Mouse (Mus musculus) liver, embryonic 14.5 days (tissue): ENCODE data around the gene Ush1g.

Experiments
- CTCF ChIP-seq: IDR thresholded peaks from 2 replicates; pipeline ENCODE4 v1.5.1; 2016; ENCODE audit warnings: antibody characterized with exemption, low read depth, control low read depth
- EP300 ChIP-seq: IDR thresholded peaks from 2 replicates; pipeline ENCODE4 v1.6.1; 2016; ENCODE audit warnings: antibody characterized with exemption, low read depth

GRCm38 (mm10) chr11:115275954-115276353, 45.9 kb downstream of the Ush1g start:
- no peak for TF ChIP-seq CTCF
- TF ChIP-seq EP300: no peak
